Mouse (Mus musculus) testis, adult 10 weeks (tissue): Measurements from ENCODE around the gene Mtrr. TPM values are rescaled to one million over a fixed set of nuclear protein-coding genes. Genes with fewer than 3 reads are reported as not detected.

ENCODE experiments used
- polyA plus RNA-seq: library from polyadenylated mRNA; stranded (reverse); fragments of 350-450 nt; fragmentation: Illumina TruSeq; extraction: RNeasy Lipid Tissue Mini Kit (QIAGEN cat#74804); gene quantifications from one replicate; pipeline ENCODE4 v1.2.3, GENCODE M21; 2014; ENCODE audit warnings: low read depth, low replicate concordance

Mtrr gene
- polyA plus RNA-seq = 11.2 TPM

GRCm38 (mm10) chr13:68581747-68582516, at the start of gene Mtrr, which contains the start of gene Fastkd3:
Mtrr (minus strand) TSS chr13:68582149.
Fastkd3 (plus strand) TSS chr13:68582234.

DNA sequence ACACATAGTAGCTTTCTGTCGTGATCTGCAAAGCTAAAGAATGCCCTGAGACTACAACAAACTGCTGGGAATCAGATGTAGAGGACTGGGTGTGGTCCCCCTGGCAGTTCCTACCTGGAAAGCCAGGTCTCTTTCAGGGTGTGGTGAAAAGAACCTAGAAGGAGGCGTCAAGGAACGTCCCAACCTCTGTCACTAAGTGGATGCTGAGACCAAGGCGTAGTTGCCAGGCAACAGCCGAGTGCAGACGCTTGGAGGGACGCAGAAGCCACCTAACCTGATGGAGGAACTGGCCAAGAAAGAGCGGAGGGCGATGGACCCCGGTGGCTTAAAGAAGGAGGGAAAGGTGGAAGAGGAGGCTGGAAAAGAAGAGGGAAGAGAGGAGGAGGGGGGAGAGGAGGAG, 15.2 kb upstream of the Mtrr start, which contains the start of gene 1700001L19Rik:
Gene 1700001L19Rik (plus strand): TSS at position 223 of the 400 bp plus-strand sequence.

Other genes starting within 250 kb of the Mtrr start
- 18.3 TPM for gene Fastkd3, start 85 bp upstream of the Mtrr start, polyA plus RNA-seq
- gene 1700001L19Rik, start 15.3 kb upstream of the Mtrr start, polyA plus RNA-seq = 103 TPM